Mouse (Mus musculus): Measurements from ENCODE around the gene Kidins220. TPM values are rescaled to one million over a fixed set of nuclear protein-coding genes. Genes with fewer than 3 reads are reported as not detected.

Kidins220 gene
- polyA plus RNA-seq, 1 experiment from 2014 or later = 28.5 TPM

GRCm38 (mm10) chr12:24966046-24966445 lies 8.7 kb upstream of the Kidins220 start:
- H3K9ac ChIP-seq (ENCODE audit: low read length) = no peak overlapping the region
- H3K4me2 ChIP-seq (ENCODE audit: low read length) = no peak overlapping the region
- no peaks in the 10 kb centered on the region for H3K4me1 ChIP-seq (replicated peaks; ENCODE audit: control insufficient read depth, insufficient read depth, low read length)
- H3K27ac ChIP-seq (ENCODE audit: low read depth) = no peak overlapping the region
- no peak for DNase-seq (ENCODE audit: low spot score)
- no peak for ATAC-seq (replicated peaks; ENCODE audit: low FRiP score, low TSS enrichment, low read depth)
- H3K36me3 ChIP-seq (ENCODE audit: control insufficient read depth, insufficient read depth, low read length) = no peaks in the 10 kb centered on the region
- H3K4me3 ChIP-seq (ENCODE audit: low read depth, low read length) = no peak overlapping the region
- no peaks in the 10 kb centered on the region for H3K9me3 ChIP-seq (ENCODE audit: control insufficient read depth, low read length)
- H3K27me3 ChIP-seq (replicated peaks; ENCODE audit: control insufficient read depth, insufficient read depth, low read length) = no peaks in the 10 kb centered on the region
- WGBS = 95% methylated on average over 2 of the region's 2 CpGs

- Histone ChIP-seq H3K9ac (ENCODE audit: low read length) (no peak overlapping the region), H3K4me2 (ENCODE audit: low read length) (no peak overlapping the region), H3K4me3 (ENCODE audit: low read depth, low read length) (no peak overlapping the region), H3K4me1 (replicated peaks; ENCODE audit: control insufficient read depth, insufficient read depth, low read length) (0 out of 2 replicates have a peak, but pooled peaks cover 6% of the 10 kb centered on the region), H3K27me3 (replicated peaks; ENCODE audit: control insufficient read depth, insufficient read depth, low read length) (no peaks in the 10 kb centered on the region), H3K36me3 (ENCODE audit: control insufficient read depth, insufficient read depth, low read length) (no peaks in the 10 kb centered on the region), H3K9me3 (ENCODE audit: control insufficient read depth, low read length) (no peaks in the 10 kb centered on the region), H3K27ac (ENCODE audit: low read depth) (no peak overlapping the region)
- no peak for DNase-seq (ENCODE audit: low spot score)
- WGBS = 85% methylated on average over 5 of the region's 5 CpGs
- no peak for ATAC-seq (replicated peaks; ENCODE audit: low FRiP score, low TSS enrichment, low read depth)
These were observed 3.1 kb upstream of the Kidins220 start for GRCm38 (mm10) chr12:24971490-24972200.

GRCm38 (mm10) chr12:24972371-24973350 lies 2.1 kb upstream of the Kidins220 start:
- no peaks in the 10 kb centered on the region for H3K9me3 ChIP-seq (ENCODE audit: control insufficient read depth, low read length)
- H3K9ac ChIP-seq (ENCODE audit: low read length) = no peak overlapping the region
- ATAC-seq (replicated peaks; ENCODE audit: low FRiP score, low TSS enrichment, low read depth) = no peak
- H3K4me3 ChIP-seq (ENCODE audit: low read depth, low read length) = no peak overlapping the region
- H3K27ac ChIP-seq (ENCODE audit: low read depth) = no peak overlapping the region
- WGBS = 62% methylated on average over 8 of the region's 8 CpGs
- no peak overlapping the region for H3K4me2 ChIP-seq (ENCODE audit: low read length)
- H3K36me3 ChIP-seq (ENCODE audit: control insufficient read depth, insufficient read depth, low read length) = no peaks in the 10 kb centered on the region
- 0 out of 2 replicates have a peak, but pooled peaks cover 6% of the 10 kb centered on the region for H3K4me1 ChIP-seq (replicated peaks; ENCODE audit: control insufficient read depth, insufficient read depth, low read length)
- no peaks in the 10 kb centered on the region for H3K27me3 ChIP-seq (replicated peaks; ENCODE audit: control insufficient read depth, insufficient read depth, low read length)
- DNase-seq (ENCODE audit: low spot score) = no peak

GRCm38 (mm10) chr12:24973586-24973985 lies 1.1 kb upstream of the Kidins220 start:
- Histone ChIP-seq H3K9me3 (ENCODE audit: control insufficient read depth, low read length) (no peaks in the 10 kb centered on the region), H3K27me3 (replicated peaks; ENCODE audit: control insufficient read depth, insufficient read depth, low read length) (no peaks in the 10 kb centered on the region), H3K4me3 (ENCODE audit: low read depth, low read length) (no peak overlapping the region), H3K36me3 (ENCODE audit: control insufficient read depth, insufficient read depth, low read length) (no peaks in the 10 kb centered on the region), H3K27ac (ENCODE audit: low read depth) (no peak overlapping the region), H3K9ac (ENCODE audit: low read length) (no peak overlapping the region), H3K4me2 (ENCODE audit: low read length) (no peak overlapping the region), H3K4me1 (replicated peaks; ENCODE audit: control insufficient read depth, insufficient read depth, low read length) (0 out of 2 replicates have a peak, but pooled peaks cover 6% of the 10 kb centered on the region)
- DNase-seq (ENCODE audit: low spot score) = no peak
- ATAC-seq (replicated peaks; ENCODE audit: low FRiP score, low TSS enrichment, low read depth) = no peak
- 70% methylated on average over 5 of the region's 5 CpGs for WGBS

- Histone ChIP-seq H3K4me1 (replicated peaks; ENCODE audit: control insufficient read depth, insufficient read depth, low read length) (0 out of 2 replicates have a peak, but pooled peaks cover 6% of the 10 kb centered on the region), H3K36me3 (ENCODE audit: control insufficient read depth, insufficient read depth, low read length) (no peaks in the 10 kb centered on the region), H3K4me3 (ENCODE audit: low read depth, low read length) (peak overlapping the region; percentile 87), H3K4me2 (ENCODE audit: low read length) (peak overlapping the region; percentile 62), H3K27ac (ENCODE audit: low read depth) (peak overlapping the region; percentile 80), H3K27me3 (replicated peaks; ENCODE audit: control insufficient read depth, insufficient read depth, low read length) (no peaks in the 10 kb centered on the region), H3K9ac (ENCODE audit: low read length) (peak overlapping the region; percentile 59), H3K9me3 (ENCODE audit: control insufficient read depth, low read length) (no peaks in the 10 kb centered on the region)
- ATAC-seq (replicated peaks; ENCODE audit: low FRiP score, low TSS enrichment, low read depth) (peak; percentile 79), DNase-seq (ENCODE audit: low spot score) (peak; percentile 85)
- WGBS = under 1% methylated on average over 19 of the region's 31 CpGs
These were observed 499 bp downstream of the Kidins220 start for GRCm38 (mm10) chr12:24975115-24975733.

GRCm38 (mm10) chr12:24985226-24985625 lies 10.5 kb downstream of the Kidins220 start:
- no peak overlapping the region for H3K9ac ChIP-seq (ENCODE audit: low read length)
- no peak overlapping the region for H3K4me3 ChIP-seq (ENCODE audit: low read depth, low read length)
- no peaks in the 10 kb centered on the region for H3K4me1 ChIP-seq (replicated peaks; ENCODE audit: control insufficient read depth, insufficient read depth, low read length)
- H3K27ac ChIP-seq (ENCODE audit: low read depth) = no peak overlapping the region
- no peaks in the 10 kb centered on the region for H3K9me3 ChIP-seq (ENCODE audit: control insufficient read depth, low read length)
- no peak for ATAC-seq (replicated peaks; ENCODE audit: low FRiP score, low TSS enrichment, low read depth)
- no peaks in the 10 kb centered on the region for H3K27me3 ChIP-seq (replicated peaks; ENCODE audit: control insufficient read depth, insufficient read depth, low read length)
- 87% methylated on average over 5 of the region's 5 CpGs for WGBS
- no peak overlapping the region for H3K4me2 ChIP-seq (ENCODE audit: low read length)
- no peak for DNase-seq (ENCODE audit: low spot score)
- peaks cover 46% of the 10 kb centered on the region for H3K36me3 ChIP-seq (ENCODE audit: control insufficient read depth, insufficient read depth, low read length)

- Histone ChIP-seq H3K27ac (ENCODE audit: low read depth) (no peak overlapping the region), H3K9ac (ENCODE audit: low read length) (no peak overlapping the region), H3K4me2 (ENCODE audit: low read length) (no peak overlapping the region), H3K4me3 (ENCODE audit: low read depth, low read length) (no peak overlapping the region), H3K9me3 (ENCODE audit: control insufficient read depth, low read length) (no peaks in the 10 kb centered on the region), H3K4me1 (replicated peaks; ENCODE audit: control insufficient read depth, insufficient read depth, low read length) (no peaks in the 10 kb centered on the region), H3K36me3 (ENCODE audit: control insufficient read depth, insufficient read depth, low read length) (peaks cover 88% of the 10 kb centered on the region), H3K27me3 (replicated peaks; ENCODE audit: control insufficient read depth, insufficient read depth, low read length) (no peaks in the 10 kb centered on the region)
- WGBS = 91% methylated on average over 4 of the region's 4 CpGs
- ATAC-seq (replicated peaks; ENCODE audit: low FRiP score, low TSS enrichment, low read depth) = no peak
- no peak for DNase-seq (ENCODE audit: low spot score)
These were observed 20.6 kb downstream of the Kidins220 start for GRCm38 (mm10) chr12:24995350-24995749.

- no peak overlapping the region for H3K4me2 ChIP-seq (ENCODE audit: low read length)
- ATAC-seq (replicated peaks; ENCODE audit: low FRiP score, low TSS enrichment, low read depth) (no peak), DNase-seq (ENCODE audit: low spot score) (no peak)
- H3K4me3 ChIP-seq (ENCODE audit: low read depth, low read length) = no peak overlapping the region
- peaks cover 86% of the 10 kb centered on the region for H3K36me3 ChIP-seq (ENCODE audit: control insufficient read depth, insufficient read depth, low read length)
- 71% methylated on average over 6 of the region's 6 CpGs for WGBS
- H3K27me3 ChIP-seq (replicated peaks; ENCODE audit: control insufficient read depth, insufficient read depth, low read length) = no peaks in the 10 kb centered on the region
- H3K4me1 ChIP-seq (replicated peaks; ENCODE audit: control insufficient read depth, insufficient read depth, low read length) = no peaks in the 10 kb centered on the region
- H3K9ac ChIP-seq (ENCODE audit: low read length) = no peak overlapping the region
- no peaks in the 10 kb centered on the region for H3K9me3 ChIP-seq (ENCODE audit: control insufficient read depth, low read length)
- no peak overlapping the region for H3K27ac ChIP-seq (ENCODE audit: low read depth)
These were observed 30.6 kb downstream of the Kidins220 start for GRCm38 (mm10) chr12:25005350-25005749.

All from intestine, embryonic 14.5 days (tissue).